Mouse (Mus musculus): ENCODE measurements around the gene Siglech. TPM values are rescaled to one million over a fixed set of nuclear protein-coding genes. Genes with fewer than 3 reads are reported as not detected.

Gene Siglech
- polyA plus RNA-seq, 1 experiment, result 22.7 TPM

DNA sequence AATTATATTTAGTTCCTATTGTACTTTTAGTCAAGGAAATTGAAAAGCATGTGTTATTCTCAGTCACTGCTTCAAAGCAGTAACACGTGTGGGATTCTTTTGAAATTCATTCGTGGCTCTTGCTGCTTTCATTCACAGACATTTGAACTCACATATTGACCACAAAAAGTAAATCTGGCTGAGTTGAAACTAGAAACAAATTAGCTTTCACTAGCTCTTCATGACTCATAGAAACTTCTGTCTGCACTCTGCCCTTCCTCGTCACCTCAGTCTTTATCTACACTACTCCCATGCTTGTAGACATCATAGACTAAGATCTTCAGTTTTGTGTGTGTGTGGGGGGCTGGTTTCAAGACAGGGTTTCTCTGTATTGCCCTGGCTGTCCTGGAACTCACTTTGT, 32.0 kb downstream of the Siglech start:
- no peaks in the 10 kb centered on the region; the same call in 1 of the 2 replicates for H3K4me1 ChIP-seq (ENCODE audit: control insufficient read depth, insufficient read depth, low read length)

DNA sequence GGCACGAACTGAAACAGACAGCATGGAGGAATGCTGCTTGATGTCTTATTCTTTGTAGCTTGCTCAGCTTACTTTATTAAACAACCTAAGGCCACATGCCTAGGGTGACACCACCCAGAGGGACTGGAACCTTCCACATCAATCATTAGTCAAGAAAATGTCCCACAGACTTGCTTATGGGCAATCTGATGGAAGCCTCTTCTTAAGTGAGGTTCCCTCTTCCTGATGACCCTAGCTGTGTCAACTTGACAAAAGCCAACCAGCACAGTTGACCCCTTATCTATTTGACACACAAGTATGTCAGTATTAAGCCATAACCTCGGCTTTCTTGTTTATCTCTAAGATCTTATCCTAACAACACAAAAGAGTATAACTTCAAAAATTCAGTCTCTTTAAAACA, 42.0 kb downstream of the Siglech start:
- WGBS, result 77% methylated on average over 2 of the region's 2 CpGs
- no peak overlapping the region for H3K4me3 ChIP-seq (replicated peaks; ENCODE audit: control insufficient read depth, low read depth, low read length)
- H3K4me1 ChIP-seq (ENCODE audit: control insufficient read depth, insufficient read depth, low read length), result no peaks in the 10 kb centered on the region
- TF ChIP-seq CTCF (IDR thresholded peaks at IDR 0.05; ENCODE audit: control insufficient read depth, insufficient read depth, low read length) (no peak), POLR2A (IDR thresholded peaks at IDR 0.05; ENCODE audit: borderline replicate concordance, control insufficient read depth, low read depth, low read length) (no peak)
- H3K27ac ChIP-seq (ENCODE audit: control insufficient read depth, insufficient read depth, low read depth, low read length, poor library complexity), result no peak overlapping the region

More for the DNA sequence above, 32.0 kb downstream of the Siglech start:
- TF ChIP-seq POLR2A (IDR thresholded peaks at IDR 0.05; ENCODE audit: borderline replicate concordance, control insufficient read depth, low read depth, low read length) (no peak), CTCF (IDR thresholded peaks at IDR 0.05; ENCODE audit: control insufficient read depth, insufficient read depth, low read length) (no peak)
- Histone ChIP-seq H3K27ac (ENCODE audit: control insufficient read depth, insufficient read depth, low read depth, low read length, poor library complexity) (no peak overlapping the region), H3K4me3 (replicated peaks; ENCODE audit: control insufficient read depth, low read depth, low read length) (no peak overlapping the region)
- 79% methylated on average over 3 of the region's 3 CpGs for WGBS

- TF ChIP-seq POLR2A (IDR thresholded peaks at IDR 0.05; ENCODE audit: borderline replicate concordance, control insufficient read depth, low read depth, low read length), result no peak
- TF ChIP-seq CTCF (IDR thresholded peaks at IDR 0.05; ENCODE audit: control insufficient read depth, insufficient read depth, low read length), result no peak
- no peaks in the 10 kb centered on the region for H3K4me1 ChIP-seq (ENCODE audit: control insufficient read depth, insufficient read depth, low read length)
- WGBS, result 88% methylated on average over 5 of the region's 5 CpGs
- H3K27ac ChIP-seq (ENCODE audit: control insufficient read depth, insufficient read depth, low read depth, low read length, poor library complexity), result no peak overlapping the region
- H3K4me3 ChIP-seq (replicated peaks; ENCODE audit: control insufficient read depth, low read depth, low read length), result no peak overlapping the region
These were observed 56.5 kb downstream of the Siglech start for GRCm38 (mm10) chr7:55824468-55824867.

- Histone ChIP-seq H3K4me3 (replicated peaks; ENCODE audit: control insufficient read depth, low read depth, low read length) (no peak overlapping the region), H3K27ac (ENCODE audit: control insufficient read depth, insufficient read depth, low read depth, low read length, poor library complexity) (no peak overlapping the region), H3K4me1 (ENCODE audit: control insufficient read depth, insufficient read depth, low read length) (no peaks in the 10 kb centered on the region)
- TF ChIP-seq CTCF (IDR thresholded peaks at IDR 0.05; ENCODE audit: control insufficient read depth, insufficient read depth, low read length) (no peak), POLR2A (IDR thresholded peaks at IDR 0.05; ENCODE audit: borderline replicate concordance, control insufficient read depth, low read depth, low read length) (no peak)
- whole genome bisulfite sequencing, result 83% methylated on average over 9 of the region's 9 CpGs
These were observed 59.6 kb downstream of the Siglech start for GRCm38 (mm10) chr7:55827551-55827950.

Other genes starting within 250 kb of the Siglech start
- gene Tubgcp5, start 26.0 kb downstream of the Siglech start, polyA plus RNA-seq (2011; ENCODE audit: insufficient read depth, insufficient read length, low replicate concordance, missing spikeins), result 6.9 and 12.5 TPM in 2 replicates
- 3.9 and 14.1 TPM in 2 replicates for gene Cyfip1, start 73.6 kb downstream of the Siglech start, polyA plus RNA-seq (2011; ENCODE audit: insufficient read depth, insufficient read length, low replicate concordance, missing spikeins)
- 8.9 and 23.8 TPM in 2 replicates for gene Nipa2, start 194.3 kb downstream of the Siglech start, polyA plus RNA-seq (2011; ENCODE audit: insufficient read depth, insufficient read length, low replicate concordance, missing spikeins)

Data from bone marrow, adult 2 months (tissue).